Mouse (Mus musculus) kidney, adult 2 months (tissue): ENCODE results near the gene Rasa1.

ENCODE experiments used
- CTCF ChIP-seq: fragments of 200-500 bp; conservative IDR thresholded peaks from 2 replicates; pipeline ENCODE4 v1.5.1; 2011; ENCODE audit warnings: low read depth, mild to moderate bottlenecking, control low read depth, low read length, moderate library complexity, mixed read lengths; ENCODE audit not compliant: insufficient read depth, insufficient read length
- POLR2A ChIP-seq: fragments of 200-500 bp; IDR thresholded peaks from one replicate; pipeline ENCODE4 v1.6.1; 2011; ENCODE audit warnings: low read depth, low read length, control low read depth

GRCm38 (mm10) chr13:85273788-85274187, 15.1 kb downstream of the Rasa1 start:
- TF ChIP-seq CTCF (no peak), POLR2A (no peak)
